Mouse (Mus musculus) bone marrow macrophage, adult 2 months (primary cell): ENCODE measurements around the gene Inpp5b. TPM values are rescaled to one million over a fixed set of nuclear protein-coding genes. Genes with fewer than 3 reads are reported as not detected.

ENCODE experiments used
- H3K27ac ChIP-seq: 2 replicates; pipeline ENCODE4 v1.5.1; 2012; ENCODE audit warnings: low read depth, low read length; ENCODE audit not compliant: insufficient read depth
- H3K4me1 ChIP-seq: 2 replicates; pipeline ENCODE4 v1.6.1; 2012; ENCODE audit warnings: low read length; ENCODE audit not compliant: control insufficient read depth, insufficient read depth
- H3K4me3 ChIP-seq: 2 replicates; pipeline ENCODE4 v1.5.1; 2012; ENCODE audit warnings: mild to moderate bottlenecking, low read length, moderate library complexity; ENCODE audit not compliant: insufficient read depth
- CTCF ChIP-seq: IDR thresholded peaks from 2 replicates; pipeline ENCODE4 v1.5.1; 2012; ENCODE audit warnings: low read depth, mild to moderate bottlenecking, low read length, moderate library complexity
- POLR2A ChIP-seq: IDR thresholded peaks from 2 replicates; pipeline ENCODE4 v1.6.1; 2012; ENCODE audit warnings: mild to moderate bottlenecking, low read depth, low read length, borderline replicate concordance
- polyA plus RNA-seq: library from polyadenylated mRNA; stranded (reverse); fragments of >200 nt; gene quantifications from 2 replicates; pipeline ENCODE4 v1.2.4, GENCODE M21; 2012; ENCODE audit not compliant: missing spikeins, insufficient read depth, insufficient read length

The Inpp5b gene
- polyA plus RNA-seq, 1 experiment = 33.8 TPM

DNA sequence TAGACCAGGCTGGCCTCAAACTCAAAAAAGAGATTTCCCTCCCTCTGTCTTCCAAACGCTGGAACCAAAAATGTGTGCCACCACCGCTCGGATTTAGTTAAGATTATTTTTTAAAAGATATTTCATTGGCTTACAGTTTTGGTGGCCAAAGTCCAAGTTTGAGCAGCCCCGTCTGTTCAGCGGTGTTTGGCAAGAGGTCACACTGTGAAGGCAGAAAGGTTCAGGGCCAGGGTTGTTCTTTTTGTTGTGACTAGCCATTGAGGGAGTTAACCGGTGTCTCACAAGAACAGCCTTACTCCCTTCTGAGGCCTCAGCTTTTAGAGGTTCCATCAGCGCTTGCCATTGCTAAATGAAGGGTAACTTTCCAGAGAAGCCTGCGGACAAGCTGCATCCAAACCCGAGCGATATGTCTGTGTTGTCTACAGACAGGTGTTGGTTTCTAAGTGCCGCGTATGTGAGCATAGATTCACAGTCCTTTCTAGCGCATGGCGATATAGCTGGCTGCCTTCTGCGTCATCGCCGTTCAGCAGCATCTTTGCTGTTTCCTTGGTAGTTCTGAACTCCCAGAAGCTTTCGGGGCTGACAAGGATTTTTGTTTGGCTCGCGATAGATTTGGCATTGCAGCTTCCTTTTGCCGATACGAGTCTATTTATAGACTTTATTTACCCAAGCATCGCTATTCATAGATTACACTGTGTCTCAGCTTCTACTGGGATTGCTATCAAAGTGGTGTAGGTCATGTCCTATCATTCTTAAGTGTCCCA, 24.3 kb downstream of the Inpp5b start:
- Histone ChIP-seq H3K27ac (no peak overlapping the region), H3K4me1 (peaks cover 19% of the 10 kb centered on the region), H3K4me3 (no peak overlapping the region)
- TF ChIP-seq CTCF (no peak), POLR2A (no peak)

DNA sequence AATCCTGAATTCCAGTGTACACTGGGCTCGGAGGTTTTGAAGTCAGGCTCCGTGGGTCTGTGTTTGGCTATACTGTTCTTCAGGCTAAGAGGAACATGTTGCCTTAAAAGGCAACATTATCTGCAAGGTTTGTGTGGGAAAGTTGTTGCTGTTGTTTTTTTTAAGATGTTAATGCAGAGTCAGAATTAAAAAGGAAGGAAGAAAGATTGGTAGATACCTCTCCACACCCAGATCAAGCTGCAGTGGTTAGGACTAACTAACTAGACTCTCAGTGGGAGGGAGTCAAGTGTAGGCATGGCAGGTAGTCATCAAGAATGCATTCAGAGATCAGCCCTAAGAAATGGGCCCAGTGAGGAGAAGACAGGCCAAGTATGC, 24.9 kb downstream of the Inpp5b start:
- Histone ChIP-seq H3K4me1 (peaks cover 20% of the 10 kb centered on the region), H3K4me3 (no peak overlapping the region), H3K27ac (no peak overlapping the region)
- TF ChIP-seq CTCF (no peak), POLR2A (no peak)

DNA sequence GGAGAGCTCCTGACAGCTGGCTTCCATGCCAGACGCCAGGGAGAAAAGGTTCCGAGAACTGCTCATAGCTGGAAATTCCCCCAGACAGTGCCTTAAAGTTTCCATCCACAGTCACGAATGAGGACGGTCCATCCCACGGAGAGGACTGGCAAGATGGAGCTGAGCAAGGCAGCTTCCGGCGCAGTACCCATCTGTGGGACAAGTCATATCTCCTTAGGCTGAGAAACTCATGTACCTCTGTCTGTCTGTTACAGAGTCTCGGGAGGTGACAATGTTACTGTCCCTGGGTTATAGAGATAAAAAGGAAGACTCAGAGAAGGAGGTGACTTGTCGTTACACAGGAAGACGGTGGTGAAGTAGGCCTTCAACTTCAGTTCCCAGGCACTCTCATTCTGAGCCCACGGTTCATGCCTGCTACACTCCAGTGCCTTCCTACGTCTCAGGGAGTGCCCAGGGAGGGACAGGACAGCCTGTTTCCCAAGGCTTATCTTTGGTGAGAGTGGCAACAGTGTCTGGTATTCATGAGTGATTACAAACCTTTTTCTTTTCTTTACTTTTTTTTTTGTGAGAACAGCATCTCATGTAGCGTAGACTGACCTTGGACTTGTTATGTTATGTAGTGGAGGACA, 27.4 kb downstream of the Inpp5b start:
- no peak overlapping the region for H3K4me3 ChIP-seq
- no peak overlapping the region for H3K27ac ChIP-seq
- peaks cover 28% of the 10 kb centered on the region for H3K4me1 ChIP-seq
- TF ChIP-seq CTCF (no peak), POLR2A (no peak)

DNA sequence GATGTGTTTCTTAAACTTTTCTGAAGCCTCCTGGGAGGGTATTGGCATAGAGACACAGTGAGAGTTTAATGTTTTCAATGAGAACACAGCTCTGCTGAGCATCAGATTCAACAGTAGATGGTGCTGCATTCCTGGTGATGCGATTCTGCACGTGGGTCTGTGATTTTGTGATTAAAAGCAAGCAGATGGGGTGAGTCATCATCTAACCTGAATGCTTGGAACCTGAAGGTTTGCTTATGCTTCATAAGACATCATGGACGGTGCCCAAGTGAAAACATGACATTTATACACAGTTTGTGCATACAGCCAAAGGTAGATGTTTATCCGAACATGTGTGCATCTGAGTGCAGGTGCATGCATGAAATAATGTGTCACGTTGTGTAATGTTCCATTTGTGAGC, 29.0 kb downstream of the Inpp5b start:
- H3K4me1 ChIP-seq = peaks cover 26% of the 10 kb centered on the region
- no peak overlapping the region for H3K4me3 ChIP-seq
- no peak for TF ChIP-seq POLR2A
- TF ChIP-seq CTCF = no peak
- no peak overlapping the region for H3K27ac ChIP-seq

DNA sequence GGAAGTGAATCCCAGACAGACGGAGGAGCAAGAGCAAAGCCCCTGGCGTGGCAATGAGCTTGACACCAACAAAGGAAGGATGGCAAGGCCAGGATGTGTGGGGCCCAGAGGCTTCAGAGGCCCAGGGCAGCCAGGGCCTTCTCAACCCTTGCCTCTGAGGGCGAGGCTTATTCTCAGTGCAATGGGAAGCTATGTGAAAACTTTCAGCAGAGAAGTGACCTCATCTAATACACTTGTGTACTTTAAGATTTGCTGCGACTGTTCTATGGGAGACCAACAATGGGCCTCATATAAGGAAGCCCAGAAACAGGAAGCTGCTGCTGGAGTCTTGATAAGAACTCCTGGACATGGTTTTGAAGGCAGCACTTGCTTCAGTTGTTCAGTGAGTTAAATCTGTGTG, 30.5 kb downstream of the Inpp5b start:
- TF ChIP-seq CTCF (no peak), POLR2A (no peak)
- H3K4me1 ChIP-seq = peaks cover 19% of the 10 kb centered on the region
- no peak overlapping the region for H3K4me3 ChIP-seq
- H3K27ac ChIP-seq = peak overlapping the region; percentile 37

DNA sequence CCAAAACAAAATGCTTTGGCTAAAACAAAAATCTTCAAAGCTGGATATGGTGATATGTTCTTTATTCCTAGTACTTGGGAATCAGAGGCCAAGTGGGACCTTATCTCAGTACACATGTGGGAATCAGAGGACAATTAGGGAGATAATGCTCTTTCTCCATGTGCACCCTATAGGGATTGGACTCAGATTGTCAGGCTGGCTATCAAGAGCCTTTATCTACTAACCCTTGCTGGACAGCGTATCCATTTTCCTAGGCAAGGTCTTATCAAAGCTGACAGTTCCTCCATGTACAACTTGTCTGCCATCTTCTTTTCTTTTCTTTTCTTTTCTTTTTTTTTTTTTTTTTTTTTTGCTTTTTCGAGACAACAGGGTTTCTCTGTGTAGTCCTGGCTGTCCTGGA, 31.8 kb downstream of the Inpp5b start:
- no peak for TF ChIP-seq CTCF
- no peak for TF ChIP-seq POLR2A
- Histone ChIP-seq H3K4me3 (no peak overlapping the region), H3K27ac (no peak overlapping the region), H3K4me1 (peaks cover 19% of the 10 kb centered on the region)

DNA sequence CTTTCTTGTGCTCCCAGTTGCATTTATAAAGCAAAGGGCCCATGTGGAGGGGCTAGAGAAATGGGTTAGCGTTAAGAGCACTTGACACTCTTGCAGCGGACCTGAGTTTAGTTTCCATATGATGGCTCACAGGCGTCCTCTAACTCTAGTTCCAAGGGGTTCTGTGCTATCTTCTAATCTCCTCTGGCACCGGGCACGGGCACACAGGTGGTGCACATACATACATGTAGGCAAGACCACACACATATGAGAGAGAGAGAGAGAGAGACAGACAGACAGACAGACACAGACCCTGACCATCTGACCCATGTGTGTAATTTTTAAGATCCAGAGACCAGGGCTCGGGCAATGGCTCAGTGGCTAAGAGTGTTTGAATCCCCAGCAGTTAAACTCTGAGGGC, 32.3 kb downstream of the Inpp5b start:
- H3K4me1 ChIP-seq = peaks cover 19% of the 10 kb centered on the region
- no peak overlapping the region for H3K4me3 ChIP-seq
- no peak overlapping the region for H3K27ac ChIP-seq
- TF ChIP-seq CTCF (no peak), POLR2A (no peak)

DNA sequence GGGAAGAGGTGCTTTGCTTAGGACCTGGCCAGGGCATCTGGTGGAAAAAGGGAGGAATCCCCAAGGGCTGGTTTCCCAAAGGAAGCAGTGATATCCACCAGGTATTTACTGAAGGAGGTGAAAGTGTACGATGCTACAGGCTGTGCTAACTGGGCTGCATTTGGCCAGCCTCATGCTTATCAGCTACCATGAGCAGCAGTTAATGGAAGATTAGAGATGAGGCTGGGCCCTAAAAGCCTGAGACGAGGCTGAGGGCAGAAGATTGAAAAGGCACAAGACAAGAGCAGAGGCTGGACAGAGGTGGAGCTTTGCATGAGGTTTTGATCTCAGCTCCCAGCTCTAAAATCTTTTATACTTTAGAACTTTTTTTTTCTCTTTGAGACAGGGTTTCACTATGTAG, 32.8 kb downstream of the Inpp5b start:
- Histone ChIP-seq H3K4me1 (peaks cover 19% of the 10 kb centered on the region), H3K4me3 (no peak overlapping the region), H3K27ac (no peak overlapping the region)
- TF ChIP-seq CTCF = no peak
- no peak for TF ChIP-seq POLR2A

DNA sequence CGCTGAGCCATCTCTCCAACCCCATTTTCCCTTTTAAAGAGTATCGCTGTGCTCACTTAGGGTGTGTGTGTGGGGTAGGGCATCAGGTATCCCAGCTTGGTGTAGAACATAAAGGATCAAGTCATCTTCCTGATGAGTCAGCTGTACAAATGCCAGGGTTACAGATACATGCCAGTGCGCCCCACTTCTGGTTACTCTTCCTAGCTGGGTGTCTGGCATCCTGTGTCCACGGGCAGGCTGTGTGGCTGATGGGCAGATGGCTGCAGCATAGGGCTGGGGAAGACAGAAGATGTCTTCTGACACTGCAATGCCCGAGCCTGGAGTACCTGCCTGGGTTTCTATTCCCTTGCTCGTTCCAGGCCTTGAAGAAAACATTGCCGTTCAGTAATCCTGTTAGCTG, 39.7 kb downstream of the Inpp5b start:
- Histone ChIP-seq H3K4me3 (no peak overlapping the region), H3K4me1 (no peaks in the 10 kb centered on the region), H3K27ac (no peak overlapping the region)
- no peak for TF ChIP-seq POLR2A
- no peak for TF ChIP-seq CTCF

DNA sequence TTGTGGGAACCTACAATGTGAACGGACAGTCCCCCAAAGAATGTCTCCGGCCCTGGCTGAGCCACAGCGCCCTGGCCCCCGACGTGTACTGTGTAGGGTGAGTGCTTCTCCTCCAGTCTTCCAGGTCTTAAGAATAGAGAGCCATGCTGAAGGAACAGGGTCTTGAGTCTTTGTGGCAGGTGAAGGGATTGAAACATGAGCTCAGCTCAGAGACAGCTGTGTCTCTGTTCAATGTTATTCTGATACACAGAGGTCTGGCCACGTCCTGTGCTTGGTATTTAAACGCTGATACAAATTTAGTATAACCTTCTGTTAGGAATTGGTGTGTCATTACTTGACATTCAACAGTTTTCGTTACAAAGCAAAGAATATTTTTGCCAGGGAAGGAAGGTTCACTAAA, 40.7 kb downstream of the Inpp5b start:
- TF ChIP-seq CTCF = no peak
- no peak for TF ChIP-seq POLR2A
- no peak overlapping the region for H3K4me3 ChIP-seq
- no peak overlapping the region for H3K27ac ChIP-seq
- no peaks in the 10 kb centered on the region for H3K4me1 ChIP-seq

DNA sequence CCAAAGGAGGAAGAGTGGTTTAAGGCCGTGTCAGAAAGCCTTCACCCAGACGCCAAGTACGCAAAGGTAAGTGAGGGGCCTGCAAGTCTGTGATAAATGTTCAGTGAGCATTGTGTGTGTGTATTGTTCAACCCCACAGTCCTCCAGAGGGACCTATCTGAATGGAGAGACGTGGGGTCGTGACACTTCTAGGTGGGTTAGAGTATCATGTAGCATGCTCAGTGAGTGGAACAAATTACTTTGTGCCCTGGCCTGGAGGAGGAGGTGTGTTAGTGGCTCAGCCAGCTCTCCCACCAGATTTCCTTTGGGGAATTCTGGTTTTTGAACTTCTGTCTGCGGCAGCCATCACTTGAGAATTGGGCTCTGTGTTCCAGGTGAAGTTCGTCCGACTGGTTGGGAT, 42.3 kb downstream of the Inpp5b start:
- no peaks in the 10 kb centered on the region for H3K4me1 ChIP-seq
- TF ChIP-seq CTCF (no peak), POLR2A (no peak)
- no peak overlapping the region for H3K4me3 ChIP-seq

More for the DNA sequence above, 42.3 kb downstream of the Inpp5b start:
- no peak overlapping the region for H3K27ac ChIP-seq
